Mouse (Mus musculus) monocyte, adult 5-6 weeks (primary cell): ENCODE measurements around the gene Dand5. TPM values are rescaled to one million over a fixed set of nuclear protein-coding genes. Genes with fewer than 3 reads are reported as not detected.

ENCODE experiments used
- ATAC-seq: fragments of 153-309, 156-312 bp; replicated peaks from 2 replicates; pipeline ENCODE4 v1.8.0; 2017; ENCODE audit warnings: mild to moderate bottlenecking; ENCODE audit not compliant: low TSS enrichment, insufficient number of reproducible peaks, severe bottlenecking, poor library complexity, low FRiP score
- total RNA-seq: library from RNA; stranded (forward); fragments of 200-1000, 200-491, 200-594 nt; gene quantifications from 3 replicates; pipeline ENCODE4 v1.2.3, GENCODE M21; 2017

The Dand5 gene
- total RNA-seq, 1 experiment from 2014 or later, result 3.8 TPM

DNA sequence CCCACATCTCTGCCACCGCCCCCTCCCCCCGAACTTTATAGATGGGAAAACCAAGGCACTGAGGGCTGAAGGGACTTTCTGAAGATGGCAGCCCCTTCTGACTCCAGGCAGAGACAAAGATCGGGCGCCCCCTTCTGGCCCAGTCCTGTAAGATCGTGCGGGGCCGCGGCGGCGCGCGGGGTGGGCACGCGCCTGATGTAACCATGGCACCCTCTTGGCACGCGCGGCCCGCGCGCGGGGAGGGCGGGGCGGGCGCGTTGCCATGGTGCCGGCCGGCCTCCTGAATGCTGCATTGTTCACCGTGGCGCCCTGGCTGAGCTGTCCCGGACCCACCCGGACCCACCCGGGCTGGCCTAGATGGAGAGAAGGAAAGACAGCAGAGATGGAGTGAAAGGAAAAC, 11.7 kb downstream of the Dand5 start:
- ATAC-seq, result peak; percentile 57

DNA sequence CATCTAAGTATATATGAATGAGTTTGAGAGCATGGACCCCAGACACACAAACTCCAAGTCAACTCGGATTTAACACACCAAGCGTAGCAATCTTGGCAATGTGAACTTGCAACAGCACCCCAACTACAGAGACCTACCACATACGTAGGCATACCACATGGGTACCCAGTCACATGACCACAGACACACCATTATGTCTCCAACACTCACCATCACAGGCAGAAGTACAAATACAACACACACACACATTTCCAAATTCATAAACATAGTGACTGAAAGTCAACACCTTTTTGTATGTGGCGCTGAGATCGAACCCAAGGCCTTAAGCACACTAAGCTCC, 12.7 kb downstream of the Dand5 start:
- no peak for ATAC-seq

DNA sequence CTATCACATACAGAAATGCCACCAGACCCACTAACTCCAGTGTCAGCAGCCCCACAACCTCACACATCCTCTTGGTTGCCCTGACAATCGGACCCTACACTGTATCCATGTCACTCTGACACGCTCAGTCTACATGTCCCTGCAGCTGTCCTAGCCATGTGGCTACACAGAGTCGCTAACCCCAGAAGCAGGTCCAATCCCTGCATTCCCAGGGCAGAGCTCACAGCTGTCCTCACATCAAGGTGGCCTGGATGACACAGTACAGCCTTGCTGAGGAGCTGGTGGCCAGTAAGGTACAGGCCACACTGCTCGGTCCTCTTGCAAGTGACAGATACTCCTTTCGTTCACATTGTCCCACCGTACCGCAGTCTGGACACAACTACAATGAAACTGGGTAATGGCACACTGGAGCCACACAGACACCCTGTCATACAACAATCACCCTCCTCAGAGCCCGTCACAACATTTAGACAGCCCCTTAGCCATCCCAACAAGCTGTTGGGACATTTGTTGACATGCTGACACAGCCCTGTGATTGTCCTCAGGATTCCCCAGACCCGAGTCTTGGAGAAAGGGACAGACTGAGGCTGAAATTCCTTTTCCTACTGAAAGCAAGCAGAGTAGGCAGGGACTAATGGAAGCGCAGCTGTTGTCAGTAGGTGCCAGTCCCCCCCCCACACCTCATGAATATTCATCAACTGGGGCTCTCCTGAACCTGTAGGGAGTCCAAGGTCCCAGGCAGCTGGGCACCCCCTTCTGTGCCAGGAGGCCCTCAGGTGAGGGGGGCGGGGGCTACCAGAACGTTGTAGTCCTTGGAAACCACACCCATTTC, 13.3 kb downstream of the Dand5 start:
- ATAC-seq, result no peak

DNA sequence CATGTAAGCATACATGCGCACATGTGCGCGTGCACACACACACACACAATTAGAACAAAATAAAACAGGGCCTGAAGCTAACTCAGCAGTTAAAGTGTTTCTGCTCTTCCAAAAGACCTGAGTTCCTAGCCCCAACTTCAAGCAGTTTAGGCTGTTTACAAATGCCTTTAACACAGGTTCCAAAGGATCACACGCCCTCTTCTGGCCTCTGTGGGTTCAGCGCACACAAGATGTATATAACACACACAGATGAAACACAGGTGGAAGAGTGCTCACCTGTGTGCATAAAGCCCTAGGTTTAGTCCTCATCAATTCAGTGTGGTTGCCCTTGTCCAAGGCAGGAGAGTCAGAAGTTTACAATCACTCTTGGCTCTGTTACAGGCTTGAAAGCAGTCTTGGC, 16.6 kb downstream of the Dand5 start:
- ATAC-seq, result no peak

DNA sequence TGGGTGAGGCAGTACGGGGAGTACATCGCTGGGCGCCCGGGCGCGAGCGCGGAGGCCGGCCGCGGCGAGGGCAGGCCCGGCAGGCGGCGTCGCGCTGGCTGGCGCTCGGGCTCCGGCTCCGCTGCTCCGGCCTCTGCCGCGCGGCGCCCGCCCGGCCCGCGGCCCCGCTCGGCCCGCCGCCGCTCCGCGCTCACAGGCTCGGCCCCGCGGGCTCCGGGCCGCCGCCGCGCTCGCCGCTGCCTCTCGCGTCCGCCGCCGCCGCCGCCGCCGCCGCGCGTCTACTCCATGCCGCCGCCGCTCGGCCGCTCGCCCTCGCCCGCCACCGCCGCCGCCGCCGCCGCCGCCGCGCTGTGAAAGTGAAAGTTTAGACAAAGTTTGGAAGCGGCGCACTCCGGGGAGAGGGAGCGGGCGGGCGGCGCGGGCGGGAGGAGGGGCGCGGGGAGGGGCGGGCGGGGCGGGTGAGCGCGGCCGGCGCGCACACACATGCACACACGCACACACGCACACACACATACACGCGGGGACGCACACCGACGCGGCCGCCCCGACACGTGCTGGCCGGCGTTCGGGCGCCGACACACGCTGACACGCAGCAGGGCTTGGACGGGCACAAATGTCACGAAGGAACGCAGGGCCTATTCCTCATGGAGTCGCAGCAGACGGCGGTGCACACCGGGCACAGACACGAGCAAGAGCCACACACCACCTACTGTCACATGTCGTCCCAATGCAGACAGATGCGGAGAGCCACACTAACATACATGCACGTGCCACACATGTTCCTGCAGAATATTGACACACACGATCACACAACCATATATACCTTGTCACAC, 22.4 kb downstream of the Dand5 start, which contains the start of gene Nfix:
TSS of gene Nfix (minus strand) at position 346 of the 833 bp plus-strand sequence.
- no peak for ATAC-seq

DNA sequence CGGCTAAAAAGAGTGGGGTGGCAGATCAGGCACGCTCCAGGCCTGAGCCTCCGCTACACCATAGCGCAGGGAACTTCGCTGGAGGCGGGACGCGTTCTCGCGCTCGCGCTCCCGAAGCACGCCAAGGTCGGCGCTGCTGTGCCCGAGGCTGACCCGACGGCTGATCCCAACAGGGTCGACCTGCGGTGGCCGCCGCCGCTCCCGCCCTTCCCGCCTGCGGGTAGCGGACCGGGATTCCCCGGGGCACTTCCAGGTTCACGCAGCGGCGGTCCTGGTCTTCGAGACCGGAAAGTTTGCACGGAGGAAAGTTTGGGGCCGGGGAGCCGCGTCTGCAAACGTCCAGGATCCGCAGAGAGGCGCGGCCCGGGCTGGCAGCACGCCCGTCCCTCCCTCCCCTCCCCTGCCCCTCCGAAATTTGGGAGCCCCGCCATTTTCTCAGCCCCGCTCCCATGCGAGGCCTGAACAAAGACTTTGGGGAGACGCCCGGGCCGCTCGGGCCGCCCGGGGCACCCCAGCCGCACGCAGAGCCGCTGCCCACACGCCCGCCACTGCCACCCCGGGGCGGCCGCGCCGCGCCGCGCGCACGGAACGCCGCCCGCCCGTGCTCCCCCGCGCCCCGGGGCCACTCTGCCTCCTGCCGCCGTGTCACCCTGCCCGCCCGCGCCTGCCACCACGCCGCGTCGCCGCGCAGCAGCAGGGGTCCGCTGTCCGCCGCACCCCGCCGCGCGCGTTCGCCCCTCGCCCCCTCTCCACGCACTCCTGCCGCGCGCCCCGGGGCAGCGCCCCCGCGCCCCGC, 23.3 kb downstream of the Dand5 start:
- no peak; the same call in 1 of the 2 replicates for ATAC-seq

DNA sequence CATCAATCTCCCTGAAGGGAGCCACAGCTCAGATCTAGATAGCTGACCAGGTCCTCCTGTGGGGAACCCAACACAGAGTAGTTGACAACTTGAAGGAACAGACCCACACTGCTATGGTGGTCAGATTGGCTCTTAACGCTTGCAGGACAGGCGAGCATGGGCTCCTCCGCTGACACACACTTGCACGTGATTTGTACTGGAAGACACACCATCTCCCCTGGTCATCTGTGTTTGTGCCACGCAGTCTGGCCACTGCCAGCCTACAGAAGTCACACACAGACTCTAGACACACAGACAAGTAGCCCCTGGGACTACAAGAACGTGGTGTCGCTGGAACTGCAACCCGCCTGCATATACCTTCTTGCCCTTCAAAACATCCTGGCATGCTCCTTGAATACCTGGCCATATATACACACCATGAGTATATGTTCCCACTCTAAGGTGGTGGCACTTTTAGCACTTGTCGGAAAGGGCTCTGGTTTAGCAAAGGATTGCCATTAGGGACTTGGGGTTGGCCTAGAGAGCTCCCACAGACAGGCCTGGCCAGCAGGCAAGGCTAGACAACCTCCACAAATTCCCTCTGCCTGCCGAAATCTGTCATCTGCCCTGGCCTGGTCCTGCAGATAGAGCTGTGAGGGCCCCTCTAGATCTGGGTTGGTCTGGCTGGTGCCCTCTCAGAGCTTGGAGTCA, 24.0 kb downstream of the Dand5 start:
- no peak for ATAC-seq

DNA sequence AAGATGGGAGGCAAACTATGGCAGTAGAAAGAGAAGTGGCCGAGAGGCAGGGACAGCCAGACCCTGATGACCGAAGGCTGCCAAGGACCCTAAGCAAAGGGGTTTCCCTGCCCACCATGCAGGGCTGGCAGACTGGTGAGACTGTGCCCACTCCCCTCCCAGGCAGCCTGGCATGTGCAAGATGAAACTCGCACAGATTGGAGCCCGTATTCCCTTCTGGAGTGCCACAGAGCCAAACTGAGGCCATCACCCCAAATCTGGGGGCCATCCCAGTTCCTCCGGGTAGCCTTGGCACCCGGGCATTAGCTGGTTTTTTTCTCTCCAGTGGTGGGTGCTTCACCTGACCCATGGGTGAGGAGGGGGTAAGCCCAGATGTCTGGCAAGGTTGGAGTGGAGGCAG, 24.7 kb downstream of the Dand5 start:
- no peak for ATAC-seq

DNA sequence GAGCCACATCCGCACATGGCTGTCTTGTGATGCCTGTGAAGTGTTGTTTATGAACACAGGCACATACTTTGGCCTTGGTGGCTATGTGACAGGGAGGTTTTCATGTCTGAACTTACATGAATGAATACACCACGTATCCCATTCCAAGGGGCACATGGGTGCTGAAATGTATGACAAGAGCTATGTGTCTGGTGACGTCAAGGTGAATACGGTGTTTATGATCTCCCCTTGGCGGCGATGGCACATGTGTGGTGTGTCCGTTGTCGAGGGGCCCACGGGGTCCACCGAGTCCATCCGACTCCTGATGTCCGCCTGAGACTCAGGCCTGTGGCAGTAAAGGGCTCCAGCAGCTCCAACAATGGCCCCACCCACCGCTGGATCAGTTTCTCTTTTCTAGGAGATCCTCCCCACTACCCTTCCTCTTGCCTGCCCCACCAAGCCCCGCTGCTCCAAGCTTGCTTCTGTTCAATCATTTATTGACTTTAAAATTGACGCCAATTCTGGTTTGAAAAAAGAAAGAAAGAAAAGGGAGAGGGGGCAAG, 25.3 kb downstream of the Dand5 start:
- no peak for ATAC-seq

DNA sequence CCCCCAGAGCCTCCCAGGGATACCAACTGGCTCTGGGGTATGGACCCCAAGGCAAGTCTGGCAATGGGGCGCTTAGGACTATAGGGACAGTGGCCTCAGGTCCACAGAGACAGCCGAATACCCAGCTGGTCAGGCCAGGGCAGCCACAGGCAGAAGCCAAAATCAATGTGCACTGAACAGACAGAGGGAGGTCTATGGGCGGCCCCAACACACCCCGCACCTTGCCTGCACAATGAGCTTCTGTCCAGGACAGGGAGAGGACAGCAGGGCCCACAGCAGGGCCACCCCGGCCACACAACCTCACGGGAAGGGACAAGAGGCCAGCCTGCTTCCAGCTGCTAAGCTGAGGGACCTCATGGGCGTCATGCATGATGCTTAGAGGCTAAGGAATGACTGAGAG, 28.1 kb downstream of the Dand5 start:
- ATAC-seq, result no peak

DNA sequence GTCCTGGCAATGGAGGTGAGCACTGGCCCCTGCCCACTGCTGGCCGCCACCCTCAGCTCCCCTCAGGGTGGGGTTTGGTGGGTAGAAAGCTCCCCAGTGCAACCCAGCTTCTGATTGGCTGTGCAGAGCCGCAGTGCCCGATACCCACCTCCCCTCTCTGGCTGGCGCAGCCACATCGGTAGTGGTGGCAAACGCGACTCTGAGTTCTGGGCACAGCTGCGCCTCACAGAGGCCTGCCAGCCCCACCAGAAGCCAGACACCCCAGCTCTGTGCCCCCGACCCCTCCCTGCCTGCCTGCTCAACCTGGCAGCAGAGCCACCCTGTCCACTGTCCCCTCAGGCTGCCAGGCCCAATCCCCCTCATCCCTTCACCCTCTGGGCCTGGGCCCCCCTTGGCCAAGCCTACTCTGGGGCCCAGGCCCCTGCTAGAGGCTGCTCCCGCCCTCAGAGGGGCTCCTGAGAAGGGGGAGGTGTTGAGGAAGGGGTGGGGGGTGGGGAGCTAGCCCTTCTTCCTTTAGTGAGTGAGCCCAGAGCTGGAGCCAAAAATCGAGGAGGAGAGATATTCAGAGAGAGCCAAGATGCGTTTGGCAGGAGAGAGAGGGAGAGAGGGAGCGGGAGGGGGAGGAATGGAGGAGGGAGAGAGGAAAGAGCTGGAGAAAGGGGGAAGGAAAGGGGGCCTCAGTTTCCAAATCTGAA, 28.7 kb downstream of the Dand5 start:
- no peak for ATAC-seq

DNA sequence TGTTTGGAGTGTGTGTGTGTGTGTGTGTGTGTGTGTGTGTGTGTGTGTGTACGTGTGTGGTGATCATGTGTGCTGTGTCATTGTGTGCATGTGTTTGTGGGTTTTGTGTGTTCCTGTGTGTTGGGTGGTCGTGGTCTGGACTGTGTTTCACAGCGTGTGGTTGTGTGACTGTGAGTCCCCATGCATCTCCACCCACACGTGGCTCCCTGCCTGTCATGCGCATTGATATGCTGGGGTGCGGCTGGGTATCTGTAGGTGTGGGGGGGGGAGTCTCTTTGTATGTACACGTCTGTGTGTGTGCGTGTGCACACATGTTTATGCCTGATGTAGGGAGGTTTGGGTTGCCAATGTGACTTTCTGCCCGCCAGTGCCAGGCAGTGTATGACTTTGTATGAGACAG, 29.5 kb downstream of the Dand5 start:
- ATAC-seq, result no peak

DNA sequence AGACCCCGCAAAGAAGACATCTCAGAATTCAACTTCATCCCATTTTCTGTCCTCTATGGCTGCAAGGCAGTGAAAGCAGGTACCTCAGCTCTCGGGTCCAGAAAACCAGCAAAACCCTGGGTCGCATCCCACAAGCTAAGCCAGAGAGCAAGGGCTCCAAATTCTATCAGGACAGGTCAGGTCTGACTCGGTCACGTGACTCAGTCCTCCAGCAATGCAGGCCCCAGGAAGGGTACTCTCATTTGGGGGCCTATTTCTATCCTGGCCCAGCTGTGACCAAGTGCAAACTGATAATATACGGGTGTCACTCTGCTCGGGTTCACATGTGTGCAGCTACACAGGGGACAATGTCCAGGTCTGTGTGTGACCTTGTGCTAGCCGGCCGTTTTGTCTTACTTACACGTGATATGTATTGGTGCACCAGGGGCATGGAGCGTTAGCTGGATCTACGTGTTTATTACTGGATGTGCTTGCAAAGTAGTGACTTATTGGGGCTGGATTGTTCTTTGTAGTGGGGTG, 30.1 kb downstream of the Dand5 start:
- no peak for ATAC-seq

DNA sequence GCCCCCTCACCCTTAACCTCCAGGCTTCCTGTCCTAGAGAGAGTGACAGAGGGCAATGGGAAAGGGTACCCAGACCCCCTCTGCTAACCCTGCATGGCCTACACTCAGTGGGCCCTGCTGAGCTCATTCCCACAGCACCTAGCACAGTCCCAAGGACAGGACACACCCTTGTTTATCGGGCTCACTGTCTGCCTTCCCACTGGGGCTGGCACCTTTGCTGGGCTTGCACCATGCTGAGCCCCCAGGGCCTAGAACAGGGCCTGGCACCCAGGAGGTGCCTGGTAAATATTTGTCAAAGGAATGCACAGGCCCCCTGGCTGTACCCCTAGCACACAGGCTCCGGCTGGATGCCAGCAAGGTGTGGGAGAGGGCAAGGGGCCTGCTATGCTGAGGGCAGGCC, 32.1 kb downstream of the Dand5 start:
- ATAC-seq, result no peak

DNA sequence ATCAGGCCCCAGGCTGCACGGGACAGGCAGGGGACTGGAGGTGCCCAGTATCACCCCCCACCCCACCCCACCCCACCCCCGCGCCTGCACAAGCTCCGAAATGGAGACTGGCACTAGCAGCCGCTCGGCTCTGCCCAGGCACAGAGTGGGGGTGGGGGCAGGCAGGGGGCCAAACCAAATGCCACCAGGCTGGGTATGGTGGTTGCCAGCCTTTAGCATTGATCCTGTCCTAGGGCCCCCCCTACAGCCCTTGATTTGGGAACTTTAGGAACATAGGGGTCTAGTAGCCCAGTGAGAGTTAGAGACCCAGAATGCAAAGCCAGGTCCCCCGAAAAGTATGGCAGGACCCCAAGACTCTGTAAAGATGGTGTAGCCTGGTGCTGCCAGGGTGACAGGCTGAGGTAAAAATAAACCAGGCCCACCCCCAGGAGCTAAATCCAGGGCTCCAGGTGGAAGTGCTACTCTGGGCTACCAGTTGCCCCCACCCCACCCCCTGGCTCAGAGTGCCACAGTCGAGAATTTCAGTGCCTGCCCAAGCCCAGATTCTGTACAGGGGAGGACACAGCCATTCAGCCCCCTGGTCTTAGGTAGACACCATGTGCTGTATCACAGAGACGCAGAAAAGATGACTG, 32.7 kb downstream of the Dand5 start:
- ATAC-seq, result no peak

DNA sequence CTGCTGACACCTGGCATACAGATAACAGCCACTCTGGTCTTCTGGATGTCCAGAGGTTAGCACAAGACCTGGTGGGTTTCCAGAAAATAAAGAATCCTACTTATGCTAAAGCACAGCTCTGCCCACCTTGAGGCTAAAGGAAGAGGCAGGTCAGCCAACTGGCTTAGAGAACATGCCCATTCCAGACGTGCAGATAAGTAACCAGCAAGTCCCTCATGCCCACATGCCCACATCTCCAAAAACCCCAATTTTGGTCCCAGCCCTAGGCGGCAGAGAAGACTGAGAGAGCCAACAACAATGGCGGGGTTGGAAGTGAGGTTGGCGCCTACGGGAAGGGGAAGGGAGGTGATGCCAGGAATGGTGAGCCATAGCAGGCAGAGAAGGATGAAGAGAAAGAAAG, 33.3 kb downstream of the Dand5 start:
- ATAC-seq, result no peak

DNA sequence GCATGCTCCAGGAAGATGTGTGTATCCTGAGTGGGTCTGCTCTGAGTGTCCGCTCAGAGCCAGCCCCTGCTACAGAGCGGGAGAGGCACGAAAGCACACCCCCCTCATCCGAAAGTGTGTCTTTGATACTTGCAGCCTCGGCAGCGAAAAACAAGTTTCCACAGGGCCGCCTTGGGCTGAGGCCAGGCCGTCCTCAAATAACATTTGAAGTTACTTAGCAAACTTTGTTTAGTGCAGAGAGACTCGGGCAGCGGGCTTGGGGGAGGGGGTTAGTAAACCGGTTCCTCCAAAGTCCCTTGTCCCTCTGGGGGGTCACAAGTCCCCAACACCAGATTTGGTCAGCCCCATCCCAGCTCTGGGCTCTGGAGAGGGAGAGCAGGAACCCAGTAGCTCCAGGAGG, 33.7 kb downstream of the Dand5 start:
- ATAC-seq, result no peak
